Mouse (Mus musculus) heart, postnatal 0 days (tissue): Measurements from ENCODE around the gene Uaca. TPM values are rescaled to one million over a fixed set of nuclear protein-coding genes. Genes with fewer than 3 reads are reported as not detected.

Source experiments
- ATAC-seq: fragments of 200-750 bp; cut with Nextera tagmentation; 2 replicates; pipeline ENCODE4 v1.8.0; 2017; ENCODE audit warnings: low read depth, moderate number of reproducible peaks, moderate library complexity; ENCODE audit not compliant: insufficient read depth
- DNase-seq: peaks from one replicate; pipeline ENCODE4 v3.0.0-alpha.2; 2016; ENCODE audit warnings: low spot score
- H3K27ac ChIP-seq: fragments of 300-500 bp; sonication (generic); 2 replicates; pipeline ENCODE4 v1.5.1; 2014; ENCODE audit warnings: low read depth, mild to moderate bottlenecking
- H3K27me3 ChIP-seq: fragments of 300-500 bp; sonication (generic); 2 replicates; pipeline ENCODE4 v1.6.1; 2014; ENCODE audit warnings: low read length, mixed read lengths; ENCODE audit not compliant: control insufficient read depth, insufficient read depth
- H3K36me3 ChIP-seq: fragments of 300-500 bp; sonication (generic); replicated peaks from 2 replicates; pipeline ENCODE4 v1.6.1; 2014; ENCODE audit warnings: low read length, mixed read lengths; ENCODE audit not compliant: control insufficient read depth, insufficient read depth
- H3K4me1 ChIP-seq: fragments of 300-500 bp; sonication (generic); 2 replicates; pipeline ENCODE4 v1.6.1; 2014; ENCODE audit warnings: antibody characterized with exemption; ENCODE audit not compliant: control insufficient read depth, insufficient read depth
- H3K4me2 ChIP-seq: fragments of 300-500 bp; sonication (generic); 2 replicates; pipeline ENCODE4 v1.6.1; 2014; ENCODE audit warnings: low read depth, mild to moderate bottlenecking, low read length, moderate library complexity
- H3K4me3 ChIP-seq: fragments of 300-500 bp; sonication (generic); 2 replicates; pipeline ENCODE4 v1.5.1; 2014; ENCODE audit warnings: low read depth, low read length
- H3K9ac ChIP-seq: fragments of 300-500 bp; sonication (generic); replicated peaks from 2 replicates; pipeline ENCODE4 v1.6.1; 2014; ENCODE audit warnings: low read depth, low read length, mixed read lengths
- H3K9me3 ChIP-seq: fragments of 300-500 bp; sonication (generic); replicated peaks from 2 replicates; pipeline ENCODE4 v1.6.1; 2016; ENCODE audit warnings: low read length; ENCODE audit not compliant: control insufficient read depth
- CTCF ChIP-seq: IDR thresholded peaks from 2 replicates; pipeline ENCODE4 v1.5.1; 2016; ENCODE audit warnings: antibody characterized with exemption, control low read depth, low read depth
- EP300 ChIP-seq: IDR thresholded peaks from 2 replicates; pipeline ENCODE4 v1.6.1; 2016; ENCODE audit warnings: antibody characterized with exemption, low read depth
- WGBS: fragments of 180-500 bp; shearing (Covaris S2); extraction: QIAGEN DNeasy Blood & Tissue Kit; methylation state at CpG from one replicate; pipeline ENCODE4 v1.1.7; 2014; 5-methylcytosine and 5-hydroxymethylcytosine counted together
- polyA plus RNA-seq: library from polyadenylated mRNA; unstranded; fragments of >200 nt; fragmentation: Nextera tagmentation; extraction: Ambion mirVana; gene quantifications from 2 replicates; pipeline ENCODE4 v1.2.1, GENCODE M21; 2015
- total RNA-seq: library from RNA; depleted of rRNA; stranded (reverse); fragments of >200 nt; gene quantifications from 2 replicates; pipeline ENCODE4 v1.2.3, GENCODE M21; 2014; ENCODE audit warnings: low replicate concordance

The Uaca gene
- total and polyA plus RNA-seq, 2 experiments from 2014 or later, result 5.5 to 18.6 TPM

GRCm38 (mm10) chr9:60913626-60914025 lies 119.3 kb downstream of the Uaca start:
- WGBS, result 90% methylated on average over 3 of the region's 3 CpGs
- Histone ChIP-seq H3K36me3 (no peaks in the 10 kb centered on the region), H3K9me3 (0 out of 2 replicates have a peak, but pooled peaks cover 4% of the 10 kb centered on the region), H3K4me1 (no peaks in the 10 kb centered on the region), H3K9ac (no peak overlapping the region), H3K27me3 (no peaks in the 10 kb centered on the region), H3K27ac (no peak overlapping the region), H3K4me2 (no peak overlapping the region), H3K4me3 (no peak overlapping the region)
- TF ChIP-seq EP300, result no peak
- TF ChIP-seq CTCF, result no peak
- DNase-seq, result no peak
- ATAC-seq, result no peak

GRCm38 (mm10) chr9:60919936-60920672 lies 125.8 kb downstream of the Uaca start:
- 61% methylated on average over 8 of the region's 8 CpGs for WGBS
- no peaks in the 10 kb centered on the region for H3K9me3 ChIP-seq
- H3K9ac ChIP-seq, result no peak overlapping the region
- H3K4me1 ChIP-seq, result peaks cover 5% of the 10 kb centered on the region; the same call in 1 of the 2 replicates
- no peaks in the 10 kb centered on the region for H3K27me3 ChIP-seq
- no peak for ATAC-seq
- DNase-seq, result no peak
- H3K27ac ChIP-seq, result no peak overlapping the region
- H3K4me3 ChIP-seq, result no peak overlapping the region
- H3K36me3 ChIP-seq, result no peaks in the 10 kb centered on the region
- H3K4me2 ChIP-seq, result no peak overlapping the region
- no peak for TF ChIP-seq EP300
- no peak for TF ChIP-seq CTCF

- Histone ChIP-seq H3K27me3 (0 out of 2 replicates have a peak, but pooled peaks cover 4% of the 10 kb centered on the region), H3K4me1 (peaks cover 5% of the 10 kb centered on the region; the same call in 1 of the 2 replicates), H3K9me3 (no peaks in the 10 kb centered on the region), H3K4me3 (no peak overlapping the region), H3K36me3 (no peaks in the 10 kb centered on the region), H3K27ac (no peak overlapping the region), H3K9ac (no peak overlapping the region), H3K4me2 (no peak overlapping the region)
- 53% methylated on average over 10 of the region's 10 CpGs for WGBS
- TF ChIP-seq CTCF (no peak), EP300 (no peak)
- no peak for DNase-seq
- ATAC-seq, result no peak
Observed at GRCm38 (mm10) chr9:60920673-60921062, 126.3 kb downstream of the Uaca start.

GRCm38 (mm10) chr9:60921287-60921686 lies 126.9 kb downstream of the Uaca start:
- Histone ChIP-seq H3K36me3 (no peaks in the 10 kb centered on the region), H3K4me2 (no peak overlapping the region), H3K9me3 (no peaks in the 10 kb centered on the region), H3K4me3 (no peak overlapping the region), H3K9ac (no peak overlapping the region), H3K27ac (no peak overlapping the region), H3K4me1 (peaks cover 5% of the 10 kb centered on the region; the same call in 1 of the 2 replicates), H3K27me3 (0 out of 2 replicates have a peak, but pooled peaks cover 8% of the 10 kb centered on the region)
- TF ChIP-seq CTCF (no peak), EP300 (no peak)
- DNase-seq, result no peak
- no peak for ATAC-seq
- WGBS, result 59% methylated on average over 4 of the region's 4 CpGs

GRCm38 (mm10) chr9:60921831-60922230 lies 127.5 kb downstream of the Uaca start:
- DNase-seq, result no peak
- no peak for ATAC-seq
- Histone ChIP-seq H3K27ac (no peak overlapping the region), H3K4me1 (peaks cover 5% of the 10 kb centered on the region; the same call in 1 of the 2 replicates), H3K27me3 (0 out of 2 replicates have a peak, but pooled peaks cover 8% of the 10 kb centered on the region), H3K36me3 (no peaks in the 10 kb centered on the region), H3K4me3 (no peak overlapping the region), H3K9me3 (no peaks in the 10 kb centered on the region), H3K4me2 (no peak overlapping the region), H3K9ac (no peak overlapping the region)
- 92% methylated on average over 5 of the region's 5 CpGs for WGBS
- TF ChIP-seq CTCF, result no peak
- TF ChIP-seq EP300, result no peak

- H3K36me3 ChIP-seq, result no peaks in the 10 kb centered on the region
- no peak for DNase-seq
- H3K9ac ChIP-seq, result no peak overlapping the region
- no peak overlapping the region for H3K27ac ChIP-seq
- no peaks in the 10 kb centered on the region for H3K9me3 ChIP-seq
- 78% methylated on average over 9 of the region's 9 CpGs for WGBS
- no peak overlapping the region for H3K4me3 ChIP-seq
- no peaks in the 10 kb centered on the region for H3K4me1 ChIP-seq
- no peak overlapping the region for H3K4me2 ChIP-seq
- H3K27me3 ChIP-seq, result 0 out of 2 replicates have a peak, but pooled peaks cover 8% of the 10 kb centered on the region
- no peak for ATAC-seq
- TF ChIP-seq EP300 (no peak), CTCF (no peak)
Observed at GRCm38 (mm10) chr9:60926301-60926700, 132.0 kb downstream of the Uaca start.
